Mouse (Mus musculus): ENCODE data around the gene Cdiptos.

DNA sequence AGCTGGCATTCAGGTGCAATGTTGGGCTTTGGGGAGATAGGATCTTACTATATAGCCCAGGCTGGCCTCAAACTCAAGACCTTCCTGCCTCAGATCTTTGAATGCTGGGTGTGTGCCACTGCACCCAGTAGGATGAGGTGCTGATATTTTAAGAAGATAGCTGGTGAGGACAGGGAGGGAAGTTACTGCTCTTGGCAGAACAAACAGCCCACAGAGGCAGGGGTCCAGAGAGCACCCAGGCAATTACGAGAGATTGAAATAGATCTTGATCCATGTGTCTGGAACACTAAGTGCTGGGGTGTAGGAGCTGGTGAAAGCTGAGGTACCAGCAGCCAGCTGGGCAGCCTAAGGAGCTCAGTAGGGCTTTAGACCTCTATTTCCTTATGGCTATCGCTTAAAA, 5.7 kb upstream of the Cdiptos start:
- TF ChIP-seq POLR2A (IDR thresholded peaks at IDR 0.05; ENCODE audit: extremely low read depth, insufficient read depth, low read length) (no peak), CTCF (IDR thresholded peaks at IDR 0.05; ENCODE audit: extremely low read depth, insufficient read depth, low read length) (no peak)

All from cortical plate, adult 2 months (tissue).